Comparison of ENCODE assay signal across 8 mouse cellular contexts in genomic region chr16:18233451-18233850, GRCm38 (mm10). TPM values are rescaled to one million over a fixed set of nuclear protein-coding genes. Genes with fewer than 3 reads are reported as not detected.
DNase-seq lines count a peak whose midpoint lies in the region; ATAC-seq lines count a peak whose summit lies in the region.

No protein-coding gene starts in this region.

- 0 out of 2 replicates have a peak overlapping the region, but pooled peaks have one; percentile 22 for H3K9ac ChIP-seq in heart, embryonic 11.5 days (ENCODE audit: low read depth, low read length)
- H3K9ac ChIP-seq in forebrain, embryonic 15.5 days (replicated peaks), result no peak overlapping the region
- H3K9ac ChIP-seq in midbrain, embryonic 15.5 days, result peak overlapping the region; percentile 20; the same call in 1 of the 2 replicates

- no peaks in the 10 kb centered on the region for H3K36me3 ChIP-seq in heart, embryonic 11.5 days (ENCODE audit: control insufficient read depth, insufficient read depth, low read length)
- H3K36me3 ChIP-seq in forebrain, embryonic 15.5 days, result peaks cover 10% of the 10 kb centered on the region
- 0 out of 2 replicates have a peak, but pooled peaks cover 4% of the 10 kb centered on the region for H3K36me3 ChIP-seq in midbrain, embryonic 15.5 days (replicated peaks)

- no peak overlapping the region for H3K27ac ChIP-seq in heart, embryonic 11.5 days (ENCODE audit: low read depth, low read length)
- no peak overlapping the region for H3K27ac ChIP-seq in forebrain, embryonic 15.5 days (replicated peaks)
- no peak overlapping the region for H3K27ac ChIP-seq in midbrain, embryonic 15.5 days

- peaks cover 45% of the 10 kb centered on the region for H3K4me1 ChIP-seq in heart, embryonic 11.5 days (ENCODE audit: control insufficient read depth, insufficient read depth, low read length)
- peaks cover 48% of the 10 kb centered on the region for H3K4me1 ChIP-seq in forebrain, embryonic 15.5 days
- H3K4me1 ChIP-seq in midbrain, embryonic 15.5 days, result peaks cover 44% of the 10 kb centered on the region

- no peak for DNase-seq in heart, adult 9 months (ENCODE audit: low spot score in 2 of 2)
- peak; percentile 36 for DNase-seq in 416B (ENCODE audit: low read depth)
- DNase-seq in adipocyte (ENCODE audit: low spot score), result no peak
- no peak for DNase-seq in spleen, adult 12 weeks (ENCODE audit: low spot score)
- DNase-seq in B cell, adult 2 months, result no peak

- ATAC-seq in heart, embryonic 11.5 days (replicated peaks; ENCODE audit: insufficient number of reproducible peaks, low FRiP score, low TSS enrichment), result no peak
- ATAC-seq in forebrain, embryonic 15.5 days (replicated peaks), result no peak
- ATAC-seq in midbrain, embryonic 15.5 days (replicated peaks), result no peak

- H3K4me3 ChIP-seq in heart, embryonic 11.5 days (ENCODE audit: low read depth, low read length), result peak overlapping the region; percentile 75
- peak overlapping the region; percentile 96; the same call in 1 of the 2 replicates for H3K4me3 ChIP-seq in forebrain, embryonic 15.5 days
- peak overlapping the region; percentile 66 for H3K4me3 ChIP-seq in midbrain, embryonic 15.5 days

- no peaks in the 10 kb centered on the region for H3K9me3 ChIP-seq in heart, embryonic 11.5 days (replicated peaks; ENCODE audit: control insufficient read depth, low read length)
- H3K9me3 ChIP-seq in forebrain, embryonic 15.5 days, result no peaks in the 10 kb centered on the region
- no peaks in the 10 kb centered on the region for H3K9me3 ChIP-seq in midbrain, embryonic 15.5 days

- H3K27me3 ChIP-seq in heart, embryonic 11.5 days (ENCODE audit: control insufficient read depth, insufficient read depth, low read length), result no peaks in the 10 kb centered on the region
- no peaks in the 10 kb centered on the region for H3K27me3 ChIP-seq in forebrain, embryonic 15.5 days
- H3K27me3 ChIP-seq in midbrain, embryonic 15.5 days (replicated peaks), result no peaks in the 10 kb centered on the region

- H3K4me2 ChIP-seq in heart, embryonic 11.5 days, result peak overlapping the region; percentile 79
- H3K4me2 ChIP-seq in forebrain, embryonic 15.5 days (replicated peaks), result peak overlapping the region; percentile 74
- H3K4me2 ChIP-seq in midbrain, embryonic 15.5 days, result peak overlapping the region; percentile 82

- WGBS in heart, embryonic 11.5 days (ENCODE audit: insufficient replicate concordance), result 50% methylated on average over 1 of the region's 1 CpGs
- 59% methylated on average over 1 of the region's 1 CpGs for WGBS in forebrain, embryonic 15.5 days
- WGBS in midbrain, embryonic 15.5 days, result 44% methylated on average over 1 of the region's 1 CpGs

RNA-seq across cellular contexts. Expression of gene Zdhhc8, which starts 1.5 kb away (rescaled TPM):
- 16.3 and 17.3 TPM in 2 replicates for polyA plus RNA-seq in heart, embryonic 11.5 days (2014; fragmentation: Nextera tagmentation; extraction: Ambion mirVana)
- 17.9 and 18.9 TPM in 2 replicates for polyA plus RNA-seq in forebrain, embryonic 15.5 days (2015; fragmentation: Nextera tagmentation; extraction: Ambion mirVana)
- polyA plus RNA-seq in midbrain, embryonic 15.5 days (2015; fragmentation: Nextera tagmentation; extraction: Ambion mirVana), result 15.4 and 19.9 TPM in 2 replicates

RNA-seq across cellular contexts. Expression of gene Trmt2a, which starts 15.0 kb away (rescaled TPM):
- 56.0 and 58.2 TPM in 2 replicates for polyA plus RNA-seq in heart, embryonic 11.5 days (2014; fragmentation: Nextera tagmentation; extraction: Ambion mirVana)
- polyA plus RNA-seq in forebrain, embryonic 15.5 days (2015; fragmentation: Nextera tagmentation; extraction: Ambion mirVana), result 114 and 119 TPM in 2 replicates
- polyA plus RNA-seq in midbrain, embryonic 15.5 days (2015; fragmentation: Nextera tagmentation; extraction: Ambion mirVana), result 107 and 122 TPM in 2 replicates

RNA-seq across cellular contexts. Expression of gene Ranbp1, which starts 15.1 kb away (rescaled TPM):
- 585 and 656 TPM in 2 replicates for polyA plus RNA-seq in heart, embryonic 11.5 days (2014; fragmentation: Nextera tagmentation; extraction: Ambion mirVana)
- polyA plus RNA-seq in forebrain, embryonic 15.5 days (2015; fragmentation: Nextera tagmentation; extraction: Ambion mirVana), result 441 and 464 TPM in 2 replicates
- polyA plus RNA-seq in midbrain, embryonic 15.5 days (2015; fragmentation: Nextera tagmentation; extraction: Ambion mirVana), result 334 and 360 TPM in 2 replicates

RNA-seq across cellular contexts. Expression of gene Ccdc188, which starts 15.8 kb away (rescaled TPM):
- polyA plus RNA-seq in heart, embryonic 11.5 days (2014; fragmentation: Nextera tagmentation; extraction: Ambion mirVana), result not detected in 2 replicates
- polyA plus RNA-seq in forebrain, embryonic 15.5 days (2015; fragmentation: Nextera tagmentation; extraction: Ambion mirVana), result 0.27 TPM in 1 of 2 replicates, not detected in the other
- polyA plus RNA-seq in midbrain, embryonic 15.5 days (2015; fragmentation: Nextera tagmentation; extraction: Ambion mirVana), result 0.14 TPM in 1 of 2 replicates, not detected in the other

RNA-seq across cellular contexts. Expression of gene Gm49776, which starts 24.7 kb away (rescaled TPM):
- polyA plus RNA-seq in heart, embryonic 11.5 days (2014; fragmentation: Nextera tagmentation; extraction: Ambion mirVana), result 3.7 TPM in 1 of 2 replicates, not detected in the other
- polyA plus RNA-seq in forebrain, embryonic 15.5 days (2015; fragmentation: Nextera tagmentation; extraction: Ambion mirVana), result 3.1 and 6.6 TPM in 2 replicates
- 5.1 TPM in 1 of 2 replicates, not detected in the other for polyA plus RNA-seq in midbrain, embryonic 15.5 days (2015; fragmentation: Nextera tagmentation; extraction: Ambion mirVana)
